Mouse (Mus musculus): ENCODE data around the gene Ccr8. TPM values are rescaled to one million over a fixed set of nuclear protein-coding genes. Genes with fewer than 3 reads are reported as not detected.

The Ccr8 gene
- polyA plus RNA-seq, 1 experiment from 2014 or later: not detected

DNA sequence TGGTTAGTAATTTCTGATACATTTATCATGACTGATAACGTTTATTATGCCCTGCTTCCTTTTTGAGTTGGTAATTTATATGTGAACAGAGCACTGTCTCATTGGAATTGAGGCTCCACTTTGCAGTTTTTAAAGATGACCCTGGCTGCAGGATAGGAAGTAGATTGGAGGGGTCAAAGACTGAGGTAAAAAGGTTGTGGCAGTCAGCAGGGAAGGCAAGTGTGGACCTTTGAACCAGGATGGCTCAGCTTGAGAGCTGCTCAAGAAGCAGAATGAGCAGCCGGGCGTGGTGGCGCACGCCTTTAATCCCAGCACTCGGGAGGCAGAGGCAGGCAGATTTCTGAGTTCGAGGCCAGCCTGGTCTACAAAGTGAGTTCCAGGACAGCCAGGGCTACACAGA, 21.5 kb downstream of the Ccr8 start:
- ATAC-seq (ENCODE audit: insufficient number of reproducible peaks, low FRiP score): no peak
- peaks cover 16% of the 10 kb centered on the region for H3K4me1 ChIP-seq (replicated peaks)
- H3K9me3 ChIP-seq (replicated peaks): no peaks in the 10 kb centered on the region
- H3K27me3 ChIP-seq (replicated peaks): no peaks in the 10 kb centered on the region
- H3K4me3 ChIP-seq: no peak overlapping the region
- no peak overlapping the region for H3K27ac ChIP-seq (ENCODE audit: poor library complexity, severe bottlenecking)
- no peak overlapping the region for H3K4me2 ChIP-seq
- H3K36me3 ChIP-seq: peaks cover 17% of the 10 kb centered on the region
- H3K9ac ChIP-seq: peak overlapping the region; percentile 15; the same call in 1 of the 2 replicates
- WGBS: 91% methylated on average over 7 of the region's 7 CpGs

- 89% methylated on average over 17 of the region's 17 CpGs for WGBS
- H3K9me3 ChIP-seq (replicated peaks): no peaks in the 10 kb centered on the region
- peak overlapping the region; percentile 24 for H3K4me2 ChIP-seq
- ATAC-seq (ENCODE audit: insufficient number of reproducible peaks, low FRiP score): no peak
- no peak overlapping the region for H3K4me3 ChIP-seq
- H3K9ac ChIP-seq: no peak overlapping the region
- no peaks in the 10 kb centered on the region for H3K27me3 ChIP-seq (replicated peaks)
- H3K27ac ChIP-seq (ENCODE audit: poor library complexity, severe bottlenecking): peak overlapping the region; percentile 31
- peaks cover 23% of the 10 kb centered on the region for H3K36me3 ChIP-seq
- peaks cover 16% of the 10 kb centered on the region for H3K4me1 ChIP-seq (replicated peaks)
Measured at GRCm38 (mm10) chr9:120114051-120114788, 22.3 kb downstream of the Ccr8 start.

- Histone ChIP-seq H3K4me1 (replicated peaks) (peaks cover 16% of the 10 kb centered on the region), H3K9me3 (replicated peaks) (no peaks in the 10 kb centered on the region), H3K9ac (no peak overlapping the region), H3K36me3 (peaks cover 27% of the 10 kb centered on the region), H3K27ac (ENCODE audit: poor library complexity, severe bottlenecking) (peak overlapping the region; percentile 31), H3K4me2 (peak overlapping the region; percentile 24), H3K4me3 (peak overlapping the region; percentile 1; the same call in 1 of the 2 replicates), H3K27me3 (replicated peaks) (no peaks in the 10 kb centered on the region)
- 89% methylated on average over 2 of the region's 2 CpGs for WGBS
- ATAC-seq (ENCODE audit: insufficient number of reproducible peaks, low FRiP score): no peak
Measured at GRCm38 (mm10) chr9:120114789-120115151, 22.9 kb downstream of the Ccr8 start.

DNA sequence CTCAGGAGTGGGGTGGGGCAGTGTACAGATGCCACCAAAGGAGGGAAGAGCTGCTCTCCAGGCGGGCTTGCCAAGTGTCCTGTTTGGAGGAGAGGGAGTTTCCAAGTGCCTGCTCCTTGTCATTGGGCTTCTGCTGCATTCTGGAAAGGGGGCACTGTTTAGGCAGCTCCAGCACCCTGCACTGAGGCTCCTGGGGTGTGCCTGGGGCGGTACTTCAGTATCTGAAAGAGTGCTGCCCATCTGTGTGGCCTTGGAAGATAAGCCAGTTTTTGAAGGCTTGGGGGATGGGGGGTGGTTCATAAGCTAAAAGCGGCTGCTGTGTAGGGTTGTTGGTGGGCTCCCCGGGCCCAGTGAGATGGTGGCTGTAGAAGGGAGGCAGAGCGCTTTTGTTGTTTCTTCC, 23.7 kb downstream of the Ccr8 start:
- Histone ChIP-seq H3K36me3 (peaks cover 33% of the 10 kb centered on the region), H3K9ac (peak overlapping the region; percentile 18; the same call in 1 of the 2 replicates), H3K9me3 (replicated peaks) (no peaks in the 10 kb centered on the region), H3K4me1 (replicated peaks) (peaks cover 16% of the 10 kb centered on the region), H3K4me2 (peak overlapping the region; percentile 27), H3K27ac (ENCODE audit: poor library complexity, severe bottlenecking) (peak overlapping the region; percentile 74), H3K4me3 (no peak overlapping the region), H3K27me3 (replicated peaks) (no peaks in the 10 kb centered on the region)
- WGBS: 57% methylated on average over 5 of the region's 5 CpGs
- peak; percentile 86 for ATAC-seq (ENCODE audit: insufficient number of reproducible peaks, low FRiP score)

DNA sequence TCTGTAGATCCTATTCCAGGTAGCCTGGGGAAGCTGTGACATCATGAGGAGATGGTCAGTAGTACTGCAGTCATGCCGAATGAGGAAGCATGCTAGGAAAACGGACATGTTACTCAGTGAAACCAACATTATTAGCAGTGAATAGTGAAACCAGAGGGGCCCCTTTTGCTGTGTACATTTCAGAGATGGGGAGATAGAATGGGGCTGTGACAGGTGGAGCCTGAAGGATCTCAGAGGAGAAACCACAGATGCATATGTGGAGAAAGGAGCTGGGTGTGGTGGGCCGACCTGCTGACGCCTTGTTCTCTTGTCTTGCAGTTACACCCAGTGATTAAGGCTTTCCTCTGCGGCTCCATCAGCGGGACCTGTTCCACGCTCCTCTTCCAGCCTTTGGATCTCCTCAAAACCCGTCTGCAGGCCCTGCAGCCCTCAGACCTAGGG, 24.3 kb downstream of the Ccr8 start:
- Histone ChIP-seq H3K36me3 (peaks cover 39% of the 10 kb centered on the region), H3K4me2 (peak overlapping the region; percentile 42; the same call in 1 of the 2 replicates), H3K27me3 (replicated peaks) (no peaks in the 10 kb centered on the region), H3K27ac (ENCODE audit: poor library complexity, severe bottlenecking) (peak overlapping the region; percentile 74), H3K9ac (peak overlapping the region; percentile 18; the same call in 1 of the 2 replicates), H3K4me3 (0 out of 2 replicates have a peak overlapping the region, but pooled peaks have one; percentile 2), H3K9me3 (replicated peaks) (no peaks in the 10 kb centered on the region), H3K4me1 (replicated peaks) (peaks cover 13% of the 10 kb centered on the region)
- peak; percentile 75 for ATAC-seq (ENCODE audit: insufficient number of reproducible peaks, low FRiP score)
- 70% methylated on average over 8 of the region's 8 CpGs for WGBS

DNA sequence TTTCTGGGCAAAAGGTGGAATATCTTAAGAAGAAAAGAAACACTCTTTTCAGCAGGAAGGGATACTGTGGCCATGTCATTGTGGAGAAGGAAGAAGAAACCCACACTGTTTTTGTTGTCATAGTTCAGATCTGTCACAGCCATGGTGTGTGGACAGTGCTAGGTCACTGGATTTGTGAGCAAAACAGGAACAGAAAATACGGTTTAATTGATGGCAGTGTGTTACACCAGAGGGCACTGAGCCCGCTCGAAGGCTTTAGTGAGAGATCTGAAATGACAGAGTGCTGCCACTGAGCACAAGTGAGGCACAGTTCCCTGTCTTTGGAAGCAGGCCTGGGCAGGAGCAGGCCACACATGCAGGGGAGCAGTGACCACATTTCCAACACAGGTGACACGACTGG, 26.3 kb downstream of the Ccr8 start:
- H3K4me1 ChIP-seq (replicated peaks): peaks cover 10% of the 10 kb centered on the region
- no peak overlapping the region for H3K9ac ChIP-seq
- H3K4me2 ChIP-seq: peak overlapping the region; percentile 42; the same call in 1 of the 2 replicates
- H3K27ac ChIP-seq (ENCODE audit: poor library complexity, severe bottlenecking): 0 out of 2 replicates have a peak overlapping the region, but pooled peaks have one; percentile 16
- H3K9me3 ChIP-seq (replicated peaks): no peaks in the 10 kb centered on the region
- H3K27me3 ChIP-seq (replicated peaks): no peaks in the 10 kb centered on the region
- WGBS: 84% methylated on average over 4 of the region's 4 CpGs
- ATAC-seq (ENCODE audit: insufficient number of reproducible peaks, low FRiP score): no peak
- H3K4me3 ChIP-seq: no peak overlapping the region
- peaks cover 54% of the 10 kb centered on the region for H3K36me3 ChIP-seq

DNA sequence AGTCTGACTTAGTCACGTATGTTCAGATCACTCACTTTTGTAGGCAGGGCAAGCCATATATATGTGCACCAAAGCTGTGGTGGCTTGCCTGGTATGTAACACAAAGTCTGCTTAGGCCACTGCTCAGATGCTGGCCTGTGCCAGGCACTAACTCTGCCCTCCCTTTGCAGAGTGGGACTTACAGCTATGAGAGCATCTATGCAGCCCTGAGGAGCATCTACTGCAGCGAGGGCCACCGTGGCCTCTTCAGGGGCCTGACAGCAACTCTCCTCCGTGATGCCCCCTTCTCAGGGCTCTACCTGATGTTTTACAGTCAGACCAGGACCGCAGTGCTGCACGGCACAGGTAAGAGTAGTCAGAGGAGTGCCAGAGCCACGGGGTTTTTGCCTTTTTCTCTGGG, 28.6 kb downstream of the Ccr8 start:
- no peak for ATAC-seq (ENCODE audit: insufficient number of reproducible peaks, low FRiP score)
- Histone ChIP-seq H3K27me3 (replicated peaks) (no peaks in the 10 kb centered on the region), H3K36me3 (peaks cover 68% of the 10 kb centered on the region), H3K9ac (no peak overlapping the region), H3K4me2 (no peak overlapping the region), H3K4me1 (replicated peaks) (peaks cover 8% of the 10 kb centered on the region), H3K4me3 (no peak overlapping the region), H3K27ac (ENCODE audit: poor library complexity, severe bottlenecking) (no peak overlapping the region), H3K9me3 (replicated peaks) (no peaks in the 10 kb centered on the region)
- WGBS: 90% methylated on average over 7 of the region's 7 CpGs

DNA sequence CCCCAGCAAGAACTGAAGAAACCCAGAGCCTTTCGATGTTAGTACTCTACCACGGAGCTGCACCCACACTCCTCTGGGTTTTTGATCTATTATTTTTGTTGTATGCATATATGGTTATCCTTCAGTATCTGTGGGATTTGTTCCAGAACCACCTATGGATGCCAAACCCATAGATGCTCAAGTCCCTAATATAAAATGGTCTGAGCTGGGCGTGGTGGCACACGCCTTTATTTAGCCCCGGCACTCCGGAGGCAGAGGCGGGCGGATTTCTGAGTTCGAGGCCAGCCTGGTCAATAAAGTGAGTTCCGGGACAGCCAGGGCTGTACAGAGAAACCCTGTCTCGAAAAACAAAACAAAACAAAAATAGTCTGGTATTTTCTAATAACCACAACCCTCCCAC, 35.0 kb downstream of the Ccr8 start:
- ATAC-seq (ENCODE audit: insufficient number of reproducible peaks, low FRiP score): no peak
- Histone ChIP-seq H3K9me3 (replicated peaks) (no peaks in the 10 kb centered on the region), H3K27ac (ENCODE audit: poor library complexity, severe bottlenecking) (peak overlapping the region; percentile 83), H3K4me3 (peak overlapping the region; percentile 76), H3K27me3 (replicated peaks) (no peaks in the 10 kb centered on the region), H3K4me1 (replicated peaks) (peaks cover 18% of the 10 kb centered on the region), H3K36me3 (peaks cover 59% of the 10 kb centered on the region), H3K9ac (peak overlapping the region; percentile 99; the same call in 1 of the 2 replicates), H3K4me2 (peak overlapping the region; percentile 67)
- WGBS: 59% methylated on average over 11 of the region's 11 CpGs

GRCm38 (mm10) chr9:120127538-120128251, 35.8 kb downstream of the Ccr8 start, which contains the start of gene Rpsa:
Rpsa (plus strand) TSS chr9:120127689.
- Histone ChIP-seq H3K9me3 (replicated peaks) (no peaks in the 10 kb centered on the region), H3K4me2 (peak within 1 kb of the TSS; percentile 86), H3K4me3 (peak within 1 kb of the TSS; percentile 76), H3K4me1 (replicated peaks) (peaks cover 18% of the 10 kb centered on the region), H3K27me3 (replicated peaks) (no peaks in the 10 kb centered on the region), H3K27ac (ENCODE audit: poor library complexity, severe bottlenecking) (peak within 1 kb of the TSS; percentile 86), H3K9ac (peak within 1 kb of the TSS; percentile 99), H3K36me3 (peaks cover 59% of the 10 kb centered on the region)
- WGBS: under 1% methylated on average over 72 of the region's 72 CpGs
- ATAC-seq (ENCODE audit: insufficient number of reproducible peaks, low FRiP score): peak; percentile 96

DNA sequence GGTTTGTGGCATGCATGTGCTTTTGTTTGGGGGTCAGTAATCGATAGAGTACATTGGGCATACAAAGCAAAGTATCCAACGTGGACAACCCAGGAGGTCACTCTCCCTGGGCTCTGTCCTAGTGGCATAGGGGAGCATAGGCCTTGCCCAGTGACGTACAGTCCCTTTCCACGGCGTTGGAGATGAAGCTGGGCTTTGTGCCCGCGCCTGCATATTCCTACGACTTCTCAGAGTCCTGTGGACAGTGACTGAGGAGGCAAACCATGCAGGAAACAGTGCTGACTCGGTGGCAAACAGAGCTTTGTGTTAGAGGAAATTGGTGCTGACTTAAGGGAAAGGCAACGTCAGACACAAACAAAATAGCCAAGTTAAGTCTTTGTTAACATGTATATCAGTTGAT, 37.4 kb downstream of the Ccr8 start:
- no peak overlapping the region for H3K27ac ChIP-seq (ENCODE audit: poor library complexity, severe bottlenecking)
- peak overlapping the region; percentile 76 for H3K4me3 ChIP-seq
- peak overlapping the region; percentile 86 for H3K4me2 ChIP-seq
- H3K9me3 ChIP-seq (replicated peaks): no peaks in the 10 kb centered on the region
- peaks cover 18% of the 10 kb centered on the region for H3K4me1 ChIP-seq (replicated peaks)
- 63% methylated on average over 10 of the region's 10 CpGs for WGBS
- H3K9ac ChIP-seq: peak overlapping the region; percentile 99
- ATAC-seq (ENCODE audit: insufficient number of reproducible peaks, low FRiP score): no peak
- H3K36me3 ChIP-seq: peaks cover 46% of the 10 kb centered on the region
- H3K27me3 ChIP-seq (replicated peaks): no peaks in the 10 kb centered on the region

GRCm38 (mm10) chr9:120131784-120132288, 39.9 kb downstream of the Ccr8 start:
- Histone ChIP-seq H3K4me1 (replicated peaks) (peaks cover 17% of the 10 kb centered on the region), H3K27ac (ENCODE audit: poor library complexity, severe bottlenecking) (no peak overlapping the region), H3K4me3 (no peak overlapping the region), H3K4me2 (no peak overlapping the region), H3K9me3 (replicated peaks) (no peaks in the 10 kb centered on the region), H3K36me3 (peaks cover 44% of the 10 kb centered on the region), H3K9ac (no peak overlapping the region), H3K27me3 (replicated peaks) (no peaks in the 10 kb centered on the region)
- ATAC-seq (ENCODE audit: insufficient number of reproducible peaks, low FRiP score): no peak
- WGBS: 84% methylated on average over 3 of the region's 3 CpGs
